Mouse (Mus musculus) MEL (cell line): Measurements from ENCODE around the gene Pcgf3.

Experiments
- CTCF ChIP-seq, 3 experiments: IDR thresholded peaks in 2 of 3; conservative IDR thresholded peaks in 1 of 3; 2 replicates each; pipeline ENCODE4 v1.5.1; 2011 to 2012; ENCODE audit warnings: low read length in 3 of 3, low read depth in 2 of 3, mild to moderate bottlenecking in 2 of 3, improper control_type of control experiment in 1 of 3, inconsistent platforms in 1 of 3, mixed read lengths in 1 of 3, moderate library complexity in 1 of 3; ENCODE audit not compliant: control insufficient read depth in 1 of 3, insufficient read depth in 1 of 3, poor library complexity in 1 of 3, severe bottlenecking in 1 of 3
- MAX ChIP-seq: IDR thresholded peaks from 2 replicates; pipeline ENCODE4 v1.6.1; 2011; ENCODE audit warnings: low read length, improper control_type of control experiment
- TCF12 ChIP-seq: IDR thresholded peaks from 2 replicates; pipeline ENCODE4 v1.6.1; 2014; ENCODE audit warnings: low read depth, mild to moderate bottlenecking, inconsistent platforms, low read length, improper control_type of control experiment, moderate library complexity

- TF ChIP-seq CTCF (IDR thresholded peaks at IDR 0.05 in 2 of 3, conservative IDR thresholded peaks at IDR 0.05 in 1 of 3; ENCODE audit: control insufficient read depth in 1 of 3, insufficient read depth in 1 of 3, low read depth in 2 of 3, low read length in 3 of 3, poor library complexity in 1 of 3, severe bottlenecking in 1 of 3) (no peak), MAX (no peak), TCF12 (no peak)
Observed at GRCm38 (mm10) chr5:108431196-108431595, 29.8 kb upstream of the Pcgf3 start.
